Mouse (Mus musculus): Measurements from ENCODE around the gene Dupd1. TPM values are rescaled to one million over a fixed set of nuclear protein-coding genes. Genes with fewer than 3 reads are reported as not detected.

The Dupd1 gene
- polyA plus RNA-seq, 1 experiment from 2014 or later: not detected

DNA sequence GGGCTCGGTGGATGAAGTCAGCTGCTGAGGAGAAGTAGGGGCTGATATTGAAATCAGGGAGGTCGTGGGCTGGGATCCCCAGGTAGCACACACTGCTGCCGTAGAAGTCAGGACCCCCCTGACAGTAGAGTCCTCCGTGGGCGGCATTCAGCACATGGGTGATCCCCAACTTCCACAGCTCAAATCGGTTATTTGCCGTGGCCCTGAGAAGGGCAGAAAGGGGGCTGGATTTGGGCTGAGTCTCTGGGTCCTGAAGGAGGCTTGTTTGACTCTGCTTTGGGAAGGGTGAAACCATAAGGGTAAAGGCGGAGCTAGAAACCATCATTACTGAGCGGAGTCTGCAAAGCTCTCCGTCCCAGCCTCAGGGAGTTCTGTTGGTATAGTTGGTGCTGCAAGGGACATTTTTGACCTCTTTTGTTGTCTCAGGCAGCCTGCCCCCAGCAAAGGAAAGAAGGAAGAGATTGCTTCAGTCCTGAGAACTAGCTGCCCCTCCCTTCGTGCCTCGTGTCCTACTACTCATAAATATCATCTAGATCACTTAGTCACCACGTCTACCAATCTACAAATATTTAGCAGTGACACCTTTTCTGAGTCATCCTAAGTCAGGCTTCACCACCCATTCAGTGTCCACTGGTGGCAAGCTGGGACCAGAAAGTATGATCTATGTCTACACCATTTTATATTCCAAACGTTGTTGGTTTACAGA is 33.2 kb upstream of the Dupd1 start:
- Histone ChIP-seq H3K4me3 (ENCODE audit: low read length) (no peak overlapping the region), H3K36me3 (ENCODE audit: control insufficient read depth, insufficient read depth, low read length) (no peaks in the 10 kb centered on the region), H3K27ac (ENCODE audit: low read length) (no peak overlapping the region), H3K4me2 (ENCODE audit: low read depth, low read length) (no peak overlapping the region), H3K9ac (ENCODE audit: low read depth, low read length) (no peak overlapping the region), H3K4me1 (ENCODE audit: control insufficient read depth, insufficient read depth, low read length) (peaks cover 9% of the 10 kb centered on the region), H3K9me3 (ENCODE audit: control insufficient read depth, low read length) (no peaks in the 10 kb centered on the region), H3K27me3 (replicated peaks; ENCODE audit: control insufficient read depth, insufficient read depth, low read length) (no peaks in the 10 kb centered on the region)
- no peak for ATAC-seq
- WGBS: 71% methylated on average over 14 of the region's 14 CpGs

DNA sequence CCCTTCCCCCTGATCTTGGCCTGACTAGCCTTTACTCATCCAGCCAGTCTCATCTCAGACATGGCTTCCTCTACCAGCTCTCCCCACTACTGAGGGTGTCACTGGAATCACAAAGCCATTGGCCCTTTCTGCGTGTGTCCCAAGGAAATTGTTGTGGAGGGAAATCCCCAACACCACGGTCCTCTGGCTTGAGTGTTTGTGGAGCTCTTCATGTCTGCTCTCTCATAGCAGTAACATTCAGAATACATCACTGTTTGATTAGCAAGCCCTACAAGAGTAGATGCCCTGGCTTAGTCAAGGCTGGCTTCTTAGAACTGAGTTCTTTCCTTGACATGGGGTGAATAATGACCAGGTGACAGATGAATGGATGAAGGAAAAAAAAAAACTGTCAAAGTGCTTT is 32.5 kb upstream of the Dupd1 start:
- H3K4me1 ChIP-seq (ENCODE audit: control insufficient read depth, insufficient read depth, low read length): peaks cover 6% of the 10 kb centered on the region
- no peak for ATAC-seq
- H3K9me3 ChIP-seq (ENCODE audit: control insufficient read depth, low read length): no peaks in the 10 kb centered on the region
- H3K27me3 ChIP-seq (replicated peaks; ENCODE audit: control insufficient read depth, insufficient read depth, low read length): no peaks in the 10 kb centered on the region
- H3K36me3 ChIP-seq (ENCODE audit: control insufficient read depth, insufficient read depth, low read length): no peaks in the 10 kb centered on the region
- no peak overlapping the region for H3K4me3 ChIP-seq (ENCODE audit: low read length)
- H3K9ac ChIP-seq (ENCODE audit: low read depth, low read length): no peak overlapping the region
- H3K27ac ChIP-seq (ENCODE audit: low read length): no peak overlapping the region
- WGBS: 81% methylated on average over 2 of the region's 2 CpGs
- H3K4me2 ChIP-seq (ENCODE audit: low read depth, low read length): no peak overlapping the region

DNA sequence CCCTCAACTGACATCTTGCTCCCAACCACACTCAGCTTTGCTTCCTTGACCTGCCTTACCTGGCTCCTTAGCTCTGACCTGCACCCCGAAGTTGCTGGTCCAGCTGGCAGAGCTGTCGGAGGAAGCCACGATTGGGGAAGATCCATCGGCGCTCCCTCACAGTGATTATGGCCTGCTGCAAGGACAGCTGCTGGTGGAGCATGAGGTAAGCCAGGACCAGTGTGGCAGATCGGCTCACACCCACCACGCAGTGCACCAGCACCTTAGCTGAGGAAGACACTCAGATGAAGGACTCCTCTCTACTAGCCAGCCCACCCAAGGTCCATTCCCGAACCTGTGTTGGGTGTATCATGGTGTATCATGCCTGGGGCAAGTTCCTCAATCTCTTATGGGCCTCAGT is 31.9 kb upstream of the Dupd1 start:
- H3K9ac ChIP-seq (ENCODE audit: low read depth, low read length): no peak overlapping the region
- no peaks in the 10 kb centered on the region for H3K36me3 ChIP-seq (ENCODE audit: control insufficient read depth, insufficient read depth, low read length)
- no peaks in the 10 kb centered on the region for H3K27me3 ChIP-seq (replicated peaks; ENCODE audit: control insufficient read depth, insufficient read depth, low read length)
- WGBS: 86% methylated on average over 8 of the region's 8 CpGs
- no peak overlapping the region for H3K4me3 ChIP-seq (ENCODE audit: low read length)
- no peak for ATAC-seq
- no peaks in the 10 kb centered on the region for H3K9me3 ChIP-seq (ENCODE audit: control insufficient read depth, low read length)
- H3K27ac ChIP-seq (ENCODE audit: low read length): no peak overlapping the region
- H3K4me2 ChIP-seq (ENCODE audit: low read depth, low read length): no peak overlapping the region
- 0 out of 2 replicates have a peak, but pooled peaks cover 3% of the 10 kb centered on the region for H3K4me1 ChIP-seq (ENCODE audit: control insufficient read depth, insufficient read depth, low read length)

DNA sequence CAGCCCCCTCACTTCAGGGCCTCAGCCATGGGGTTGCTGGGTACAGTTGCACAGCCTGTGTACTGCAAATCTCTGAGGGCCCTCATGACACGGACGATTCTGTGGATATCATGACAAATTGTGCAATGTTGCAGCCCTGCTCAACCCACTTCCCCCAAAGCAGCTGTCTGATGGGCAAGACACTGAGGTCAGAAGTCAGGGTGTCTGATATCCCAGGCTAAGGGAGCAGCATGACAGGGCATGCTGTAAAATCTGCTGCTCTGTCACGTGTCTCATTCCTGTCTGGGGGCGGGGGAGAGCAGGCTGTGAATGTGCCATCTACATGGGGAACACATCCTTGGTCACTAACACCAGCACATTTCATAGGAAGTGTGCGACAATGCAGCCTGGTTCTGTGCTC is 30.8 kb upstream of the Dupd1 start:
- no peak for ATAC-seq
- no peak overlapping the region for H3K27ac ChIP-seq (ENCODE audit: low read length)
- no peak overlapping the region for H3K4me3 ChIP-seq (ENCODE audit: low read length)
- no peaks in the 10 kb centered on the region for H3K9me3 ChIP-seq (ENCODE audit: control insufficient read depth, low read length)
- 70% methylated on average over 5 of the region's 5 CpGs for WGBS
- H3K36me3 ChIP-seq (ENCODE audit: control insufficient read depth, insufficient read depth, low read length): no peaks in the 10 kb centered on the region
- no peak overlapping the region for H3K4me2 ChIP-seq (ENCODE audit: low read depth, low read length)
- 0 out of 2 replicates have a peak, but pooled peaks cover 3% of the 10 kb centered on the region for H3K4me1 ChIP-seq (ENCODE audit: control insufficient read depth, insufficient read depth, low read length)
- no peak overlapping the region for H3K9ac ChIP-seq (ENCODE audit: low read depth, low read length)
- H3K27me3 ChIP-seq (replicated peaks; ENCODE audit: control insufficient read depth, insufficient read depth, low read length): no peaks in the 10 kb centered on the region

DNA sequence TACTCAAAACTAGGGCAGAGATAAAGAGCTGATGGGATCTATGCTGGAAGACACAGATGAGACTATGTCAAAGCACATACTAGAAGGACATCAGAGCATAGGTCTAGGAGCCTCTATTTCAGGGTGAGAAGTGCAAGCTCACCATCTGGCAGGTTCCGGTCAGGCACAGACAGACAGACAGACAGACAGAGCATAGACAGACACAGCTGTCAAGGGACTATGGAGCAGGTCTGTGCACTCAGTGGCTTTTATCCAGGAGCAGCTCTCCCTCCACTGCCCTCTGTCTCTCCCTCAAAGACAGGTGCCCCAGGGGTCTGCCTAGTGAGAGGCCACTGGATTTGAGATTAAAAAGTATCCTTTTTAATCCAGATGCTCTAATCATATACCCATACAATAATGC is 29.8 kb upstream of the Dupd1 start:
- WGBS: 78% methylated on average over 1 of the region's 1 CpGs

DNA sequence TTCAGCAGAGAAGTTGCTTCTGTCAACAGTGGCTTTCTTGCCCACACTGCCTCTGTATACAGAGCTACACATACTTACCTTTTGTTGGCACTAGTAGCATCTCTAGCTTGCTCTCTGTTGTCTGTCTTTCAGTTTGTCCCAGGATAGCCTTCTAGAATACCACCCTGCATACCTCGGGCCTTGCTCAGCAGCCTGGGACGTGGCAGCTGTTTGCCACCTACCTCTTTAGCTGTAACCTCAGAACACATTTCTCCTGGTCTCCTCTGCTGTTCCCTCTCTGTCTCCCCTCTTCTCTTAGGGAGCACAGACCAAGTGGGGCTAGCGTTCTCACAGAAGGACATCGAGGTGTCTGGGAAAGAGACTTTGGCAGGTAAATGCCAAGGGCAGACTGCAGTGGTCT is 28.1 kb upstream of the Dupd1 start:
- Histone ChIP-seq H3K27me3 (replicated peaks; ENCODE audit: control insufficient read depth, insufficient read depth, low read length) (no peaks in the 10 kb centered on the region), H3K9me3 (ENCODE audit: control insufficient read depth, low read length) (no peaks in the 10 kb centered on the region), H3K4me2 (ENCODE audit: low read depth, low read length) (no peak overlapping the region), H3K27ac (ENCODE audit: low read length) (no peak overlapping the region), H3K9ac (ENCODE audit: low read depth, low read length) (no peak overlapping the region), H3K4me3 (ENCODE audit: low read length) (no peak overlapping the region), H3K36me3 (ENCODE audit: control insufficient read depth, insufficient read depth, low read length) (no peaks in the 10 kb centered on the region), H3K4me1 (ENCODE audit: control insufficient read depth, insufficient read depth, low read length) (no peaks in the 10 kb centered on the region)
- ATAC-seq: no peak
- 94% methylated on average over 4 of the region's 4 CpGs for WGBS

More for the DNA sequence above, 29.8 kb upstream of the Dupd1 start:
- H3K27me3 ChIP-seq (replicated peaks; ENCODE audit: control insufficient read depth, insufficient read depth, low read length): no peaks in the 10 kb centered on the region
- no peaks in the 10 kb centered on the region for H3K36me3 ChIP-seq (ENCODE audit: control insufficient read depth, insufficient read depth, low read length)
- H3K9me3 ChIP-seq (ENCODE audit: control insufficient read depth, low read length): no peaks in the 10 kb centered on the region
- no peak overlapping the region for H3K9ac ChIP-seq (ENCODE audit: low read depth, low read length)
- H3K4me1 ChIP-seq (ENCODE audit: control insufficient read depth, insufficient read depth, low read length): no peaks in the 10 kb centered on the region
- H3K27ac ChIP-seq (ENCODE audit: low read length): no peak overlapping the region
- ATAC-seq: no peak
- no peak overlapping the region for H3K4me3 ChIP-seq (ENCODE audit: low read length)
- H3K4me2 ChIP-seq (ENCODE audit: low read depth, low read length): no peak overlapping the region

DNA sequence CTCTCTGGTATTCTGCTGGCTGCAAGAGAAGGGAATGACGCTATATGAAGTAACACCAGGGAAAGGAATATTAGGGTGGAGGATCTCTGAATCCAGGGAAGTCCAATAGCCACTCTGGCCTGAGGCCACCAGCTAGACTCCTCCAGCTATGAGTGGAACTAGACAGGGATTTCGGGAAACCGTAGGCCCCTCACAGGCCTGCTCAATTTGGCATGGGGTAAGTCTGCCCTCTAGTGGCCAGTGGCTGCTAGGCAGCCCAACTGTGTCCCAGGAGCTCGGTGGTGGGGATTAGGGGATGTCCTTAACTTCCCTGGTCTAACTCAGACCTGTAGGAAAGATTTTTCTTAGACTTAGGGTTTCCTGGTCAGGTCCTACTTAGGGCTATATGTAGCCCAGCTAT is 27.4 kb upstream of the Dupd1 start:
- H3K36me3 ChIP-seq (ENCODE audit: control insufficient read depth, insufficient read depth, low read length): no peaks in the 10 kb centered on the region
- H3K27me3 ChIP-seq (replicated peaks; ENCODE audit: control insufficient read depth, insufficient read depth, low read length): no peaks in the 10 kb centered on the region
- WGBS: 20% methylated on average over 4 of the region's 4 CpGs
- H3K4me3 ChIP-seq (ENCODE audit: low read length): no peak overlapping the region
- peak; percentile 83 for ATAC-seq
- no peaks in the 10 kb centered on the region for H3K4me1 ChIP-seq (ENCODE audit: control insufficient read depth, insufficient read depth, low read length)
- H3K9me3 ChIP-seq (ENCODE audit: control insufficient read depth, low read length): no peaks in the 10 kb centered on the region
- no peak overlapping the region for H3K27ac ChIP-seq (ENCODE audit: low read length)
- H3K9ac ChIP-seq (ENCODE audit: low read depth, low read length): 0 out of 2 replicates have a peak overlapping the region, but pooled peaks have one; percentile 13
- no peak overlapping the region for H3K4me2 ChIP-seq (ENCODE audit: low read depth, low read length)

DNA sequence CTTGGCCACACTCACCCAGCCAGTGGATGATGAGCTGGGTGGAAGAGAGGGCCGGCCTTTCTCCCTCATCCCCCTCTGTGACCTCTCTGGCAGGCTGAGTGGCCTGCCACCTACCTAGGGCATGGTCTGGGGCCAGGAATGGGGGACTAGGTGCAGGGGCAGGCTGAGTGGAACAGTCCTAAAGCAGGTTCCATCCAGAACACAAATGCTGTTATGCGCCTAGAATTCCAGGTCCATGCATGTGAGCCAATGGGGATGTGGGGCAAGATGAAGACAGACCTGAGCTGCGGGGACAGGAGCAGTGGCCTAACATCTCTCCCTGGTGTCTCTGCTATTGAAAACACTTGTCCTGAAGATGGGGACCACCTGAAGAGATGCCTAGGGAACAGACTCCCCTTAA is 26.9 kb upstream of the Dupd1 start:
- Histone ChIP-seq H3K9me3 (ENCODE audit: control insufficient read depth, low read length) (no peaks in the 10 kb centered on the region), H3K9ac (ENCODE audit: low read depth, low read length) (no peak overlapping the region), H3K27ac (ENCODE audit: low read length) (no peak overlapping the region), H3K27me3 (replicated peaks; ENCODE audit: control insufficient read depth, insufficient read depth, low read length) (no peaks in the 10 kb centered on the region), H3K4me2 (ENCODE audit: low read depth, low read length) (no peak overlapping the region), H3K4me3 (ENCODE audit: low read length) (no peak overlapping the region), H3K4me1 (ENCODE audit: control insufficient read depth, insufficient read depth, low read length) (no peaks in the 10 kb centered on the region), H3K36me3 (ENCODE audit: control insufficient read depth, insufficient read depth, low read length) (no peaks in the 10 kb centered on the region)
- WGBS: 91% methylated on average over 3 of the region's 3 CpGs
- 0 out of 2 replicates have a peak, but pooled peaks have one; percentile 26 for ATAC-seq

DNA sequence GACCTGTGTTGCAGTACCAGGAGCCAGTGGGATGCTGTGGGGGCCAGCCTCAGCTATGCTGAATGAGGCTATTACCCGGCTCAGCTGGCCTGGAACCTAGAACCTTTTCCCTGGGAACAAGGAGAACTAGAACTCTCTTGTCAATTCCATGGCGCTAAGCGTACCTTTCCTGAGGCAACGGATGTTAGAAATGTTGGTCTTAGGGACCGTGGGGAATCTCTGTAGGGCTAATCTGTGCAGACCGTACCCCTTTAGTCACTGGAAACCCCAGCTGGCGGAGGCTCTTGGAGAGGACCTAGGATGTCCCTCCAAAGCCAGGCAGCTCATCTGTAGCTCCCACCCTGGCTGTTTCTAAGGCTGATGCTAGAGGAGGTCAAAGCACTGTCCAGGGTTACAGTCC is 26.0 kb upstream of the Dupd1 start:
- WGBS: 90% methylated on average over 7 of the region's 7 CpGs
- no peak for ATAC-seq

More for the DNA sequence above, 26.0 kb upstream of the Dupd1 start:
- Histone ChIP-seq H3K9me3 (ENCODE audit: control insufficient read depth, low read length) (no peaks in the 10 kb centered on the region), H3K27ac (ENCODE audit: low read length) (no peak overlapping the region), H3K36me3 (ENCODE audit: control insufficient read depth, insufficient read depth, low read length) (no peaks in the 10 kb centered on the region), H3K27me3 (replicated peaks; ENCODE audit: control insufficient read depth, insufficient read depth, low read length) (no peaks in the 10 kb centered on the region), H3K9ac (ENCODE audit: low read depth, low read length) (no peak overlapping the region), H3K4me1 (ENCODE audit: control insufficient read depth, insufficient read depth, low read length) (no peaks in the 10 kb centered on the region), H3K4me3 (ENCODE audit: low read length) (no peak overlapping the region), H3K4me2 (ENCODE audit: low read depth, low read length) (no peak overlapping the region)
